Mouse (Mus musculus) neutrophil, adult 5-6 weeks (primary cell): ENCODE data around the gene Exosc9. TPM values are rescaled to one million over a fixed set of nuclear protein-coding genes. Genes with fewer than 3 reads are reported as not detected.
"Not testable (repeated sequence)": the region's sequence is repeated elsewhere in the genome, so short reads cannot be mapped to it uniquely, and the experiment has no call there.

ENCODE experiments used
- ATAC-seq: fragments of 151-379, 151-347 bp; 2 replicates; pipeline ENCODE4 v1.8.0; 2017; ENCODE audit warnings: mild to moderate bottlenecking, moderate TSS enrichment; ENCODE audit not compliant: insufficient number of reproducible peaks, poor library complexity, low FRiP score, severe bottlenecking; ENCODE audit errors: extremely low read depth
- total RNA-seq: library from RNA; stranded (forward); fragments of 200-1000 nt; gene quantifications from 2 replicates; pipeline ENCODE4 v1.2.3, GENCODE M21; 2017

Exosc9 gene
- total RNA-seq, 1 experiment from 2014 or later, result 46.1 TPM

DNA sequence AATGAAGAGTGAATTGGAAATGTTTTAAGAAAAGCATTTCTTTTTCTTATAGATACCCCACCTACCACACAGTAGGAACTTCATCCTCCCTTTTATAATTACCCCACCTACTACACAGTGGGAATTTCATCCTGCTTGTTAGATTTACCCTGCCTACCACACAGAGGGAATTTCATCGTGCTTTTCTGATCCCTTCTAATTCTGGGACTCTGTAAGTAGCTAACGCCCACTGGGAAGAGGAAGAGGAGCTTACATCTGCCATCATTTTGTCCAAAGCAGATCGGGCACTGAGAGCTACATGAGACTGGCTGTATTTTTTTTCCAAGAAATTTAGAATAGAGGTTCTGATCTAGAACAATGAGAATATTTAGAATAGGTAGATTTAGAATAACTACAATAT lies 7.4 kb upstream of the Exosc9 start:
- ATAC-seq, result no peak

DNA sequence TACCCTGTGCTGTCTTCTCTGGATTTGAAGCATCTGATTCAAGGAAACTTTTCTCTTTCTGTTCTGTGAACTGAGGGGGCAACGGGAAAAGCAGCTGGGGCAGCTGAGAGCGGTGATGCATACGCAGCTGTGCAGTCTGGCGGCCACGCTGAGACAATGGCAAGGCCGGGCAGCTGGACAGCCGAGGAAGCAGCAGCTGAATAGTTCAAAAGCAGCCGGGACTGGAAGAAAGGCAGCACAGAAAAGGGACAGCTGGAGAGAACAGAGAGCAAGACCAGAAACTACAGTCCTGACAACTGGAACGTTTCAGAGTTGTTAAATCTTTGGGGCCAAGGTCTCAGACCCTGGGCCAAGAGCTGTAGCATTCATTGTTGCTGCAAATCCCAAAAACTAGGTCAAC lies 1.1 kb upstream of the Exosc9 start:
- no peak for ATAC-seq

DNA sequence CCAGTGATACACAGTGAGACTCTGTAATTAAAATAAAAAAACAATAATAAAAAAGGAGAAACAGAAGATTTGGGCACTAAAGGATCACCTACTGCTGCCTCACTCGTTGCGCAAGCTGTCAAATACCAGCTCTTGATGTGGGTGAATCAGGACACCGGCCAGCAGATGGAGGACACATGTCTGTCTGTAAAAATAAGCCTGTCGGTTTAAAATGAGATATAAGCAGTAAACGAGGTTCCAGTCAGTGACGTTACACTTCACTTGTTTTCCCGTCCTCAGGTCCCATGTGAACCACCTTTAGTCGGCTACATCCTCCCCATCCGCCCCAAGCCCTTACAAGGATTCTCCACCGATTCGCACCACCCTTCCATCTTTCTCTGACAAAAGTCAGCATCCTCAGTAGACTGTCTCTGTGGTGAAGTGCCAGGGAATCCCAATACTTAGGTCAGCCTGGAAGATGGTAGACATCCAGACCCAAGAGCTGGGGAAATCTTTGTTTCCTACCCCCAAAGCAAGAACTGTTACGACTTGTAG lies 488 bp upstream of the Exosc9 start:
- ATAC-seq, result no peak

DNA sequence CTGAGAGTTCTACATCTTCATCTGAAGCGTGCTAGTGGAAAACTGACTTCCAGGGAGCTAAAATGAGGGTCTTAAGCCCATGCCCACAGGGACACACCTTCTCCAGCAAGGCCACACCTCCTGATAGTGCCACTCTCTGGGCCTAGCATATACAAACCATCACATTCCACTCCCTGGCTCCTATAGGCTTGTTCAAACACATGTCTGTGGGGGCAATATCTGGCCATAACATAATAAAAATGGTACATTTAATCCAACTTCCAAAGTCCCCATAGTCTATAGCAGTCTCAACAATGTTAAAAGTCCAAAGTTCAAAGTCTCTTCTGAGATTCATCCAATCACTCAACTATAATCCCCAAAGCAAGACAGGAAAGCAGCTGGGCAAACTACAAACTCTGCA lies 5.2 kb downstream of the Exosc9 start:
- ATAC-seq, result no peak

DNA sequence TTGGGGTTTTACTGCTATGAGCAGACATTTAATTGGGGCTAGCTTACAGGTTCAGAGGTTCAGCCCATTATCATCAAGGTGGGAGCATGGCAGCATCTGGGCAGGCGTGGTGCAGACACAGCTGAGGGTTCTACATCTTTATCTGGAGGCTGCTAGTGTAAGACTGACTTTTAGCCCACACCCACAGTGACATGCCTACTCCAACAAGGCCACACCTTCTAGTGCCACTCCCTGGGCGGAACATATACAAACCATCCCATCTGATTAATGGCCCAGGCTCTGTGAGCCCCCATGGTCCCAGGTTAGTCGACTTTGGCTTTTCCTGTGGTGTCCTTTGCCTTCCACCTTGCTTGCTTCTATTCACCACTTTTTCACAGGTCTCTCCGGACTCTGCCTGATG lies 7.2 kb downstream of the Exosc9 start:
- ATAC-seq, result no peak

DNA sequence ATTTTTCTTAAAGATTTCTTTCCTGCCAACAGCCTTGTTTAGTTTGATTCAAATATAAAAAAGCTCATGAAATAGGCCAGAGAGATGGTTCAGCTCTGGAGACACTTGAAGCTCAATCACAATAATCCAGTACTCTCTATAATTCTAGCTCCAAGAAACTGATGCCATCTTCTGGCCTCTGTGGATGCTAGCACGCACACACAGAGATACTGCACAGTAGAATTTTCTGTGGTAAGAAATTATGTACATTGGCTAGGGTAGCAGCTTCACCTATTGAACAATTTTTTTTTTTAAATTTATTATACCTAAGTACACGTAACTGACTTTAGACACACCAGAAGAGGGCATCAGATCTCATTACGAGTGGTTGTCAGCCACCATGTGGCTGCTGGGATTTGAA lies 11.3 kb downstream of the Exosc9 start:
- no peak for ATAC-seq

DNA sequence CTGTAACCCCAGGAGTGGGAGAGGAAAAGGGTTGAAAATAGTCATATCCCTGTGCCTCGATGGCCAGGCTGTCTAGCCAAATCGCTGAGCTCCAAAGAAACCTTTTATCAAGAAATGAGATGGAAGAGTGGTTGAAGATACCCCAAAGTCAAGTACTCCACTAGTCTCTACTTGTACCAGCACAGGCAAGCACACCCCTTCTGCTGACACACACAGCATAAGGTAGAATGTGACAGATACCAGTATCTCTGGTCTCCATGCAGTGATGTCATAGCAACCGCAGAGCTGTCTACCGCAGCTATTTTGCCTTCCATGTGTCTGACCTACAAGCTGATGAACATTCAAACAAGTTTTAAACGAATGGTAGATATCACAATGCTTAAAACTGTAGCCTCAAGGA lies 17.4 kb downstream of the Exosc9 start:
- ATAC-seq, result no peak

DNA sequence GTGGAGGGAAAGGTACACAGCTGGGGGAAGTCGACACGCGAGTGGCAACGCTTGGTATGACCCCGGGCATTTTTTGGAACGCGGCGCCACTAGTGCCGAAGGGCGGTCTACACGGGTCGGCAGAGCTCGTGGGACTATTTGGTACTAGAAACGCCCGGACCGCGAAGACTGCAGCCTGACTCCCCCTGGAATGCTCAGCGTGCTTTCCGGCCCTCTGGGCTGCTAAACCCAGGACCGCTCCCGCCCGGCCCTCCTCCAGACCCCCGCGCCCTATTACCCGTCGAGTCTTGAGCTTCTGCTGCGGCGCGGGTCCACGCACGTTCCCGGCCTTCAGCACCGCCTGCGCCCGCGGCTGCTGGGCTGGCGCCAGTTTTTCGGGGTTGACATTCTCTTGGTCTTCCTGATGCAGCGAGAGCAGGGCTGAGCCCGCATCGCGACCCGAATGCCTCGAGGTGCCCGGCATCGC lies 19.0 kb downstream of the Exosc9 start:
- no peak for ATAC-seq

DNA sequence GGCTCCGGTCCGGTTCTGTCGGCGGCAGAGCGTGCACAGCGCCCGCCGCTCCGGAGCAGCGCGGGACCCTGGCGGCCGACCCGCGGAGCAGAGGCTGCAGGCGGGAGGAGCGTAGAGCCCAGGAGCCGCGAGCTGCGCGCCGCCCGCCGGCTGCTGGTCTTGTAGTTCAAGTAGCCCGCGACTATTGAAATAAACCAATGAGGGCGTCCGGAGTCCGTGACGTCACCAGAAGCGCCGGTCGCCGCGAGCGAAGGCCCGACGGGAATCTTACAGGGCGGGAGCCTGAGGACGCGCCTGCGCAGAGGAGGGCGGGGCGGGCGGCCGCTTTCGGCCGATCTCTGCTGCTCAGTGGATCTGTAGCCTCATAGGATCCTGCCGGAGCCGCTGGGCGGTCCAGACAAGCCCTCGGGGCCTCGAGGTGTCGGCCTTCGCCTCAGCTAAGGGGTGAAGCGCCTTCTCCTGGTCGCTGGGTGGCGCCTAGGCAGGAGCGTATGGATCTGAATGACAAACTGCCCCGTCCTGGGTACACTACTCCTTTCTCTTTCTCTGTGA lies 19.5 kb downstream of the Exosc9 start, which contains the start of gene Ccna2:
Gene Ccna2 (minus strand): TSS at position 324 of the 552 bp plus-strand sequence.
- peak; percentile 96 for ATAC-seq

DNA sequence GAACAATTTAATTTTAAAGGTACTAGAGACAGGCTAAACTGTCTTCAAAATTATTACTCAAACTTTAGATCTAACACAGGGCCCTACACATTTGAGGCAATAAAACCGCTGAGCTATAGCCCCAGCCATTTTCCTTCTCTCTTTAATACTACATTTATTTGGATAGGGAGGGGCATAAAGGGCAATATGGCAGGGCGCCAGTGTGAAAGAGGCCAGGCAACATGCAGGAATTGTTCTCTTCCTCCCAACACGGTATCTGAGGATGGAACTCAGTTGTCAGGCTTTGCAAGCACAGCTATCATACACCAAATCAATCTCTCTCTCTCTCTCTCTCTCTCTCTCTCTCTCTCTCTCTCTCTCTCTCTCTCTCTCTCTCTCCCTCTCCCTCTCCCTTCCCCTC lies 46.4 kb downstream of the Exosc9 start:
- no peak for ATAC-seq

DNA sequence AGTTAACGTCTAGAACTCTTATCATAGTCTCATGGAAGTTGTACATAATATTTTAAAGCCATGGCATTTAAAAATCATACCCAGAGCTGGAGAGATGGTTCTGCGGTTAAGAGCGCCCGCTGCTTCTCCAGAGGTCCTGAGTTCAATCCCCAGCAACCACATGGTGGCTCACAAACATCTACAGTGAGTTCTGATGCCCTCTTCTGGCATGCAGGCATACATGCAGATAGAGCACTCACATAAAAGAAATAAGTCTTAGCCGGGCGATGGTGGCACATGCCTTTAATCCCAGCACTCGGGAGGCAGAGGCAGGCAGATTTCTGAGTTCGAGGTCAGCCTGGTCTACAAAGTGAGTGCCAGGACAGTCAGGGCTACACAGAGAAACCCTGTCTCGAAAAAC lies 47.4 kb downstream of the Exosc9 start:
- ATAC-seq, result not testable (repeated sequence)

DNA sequence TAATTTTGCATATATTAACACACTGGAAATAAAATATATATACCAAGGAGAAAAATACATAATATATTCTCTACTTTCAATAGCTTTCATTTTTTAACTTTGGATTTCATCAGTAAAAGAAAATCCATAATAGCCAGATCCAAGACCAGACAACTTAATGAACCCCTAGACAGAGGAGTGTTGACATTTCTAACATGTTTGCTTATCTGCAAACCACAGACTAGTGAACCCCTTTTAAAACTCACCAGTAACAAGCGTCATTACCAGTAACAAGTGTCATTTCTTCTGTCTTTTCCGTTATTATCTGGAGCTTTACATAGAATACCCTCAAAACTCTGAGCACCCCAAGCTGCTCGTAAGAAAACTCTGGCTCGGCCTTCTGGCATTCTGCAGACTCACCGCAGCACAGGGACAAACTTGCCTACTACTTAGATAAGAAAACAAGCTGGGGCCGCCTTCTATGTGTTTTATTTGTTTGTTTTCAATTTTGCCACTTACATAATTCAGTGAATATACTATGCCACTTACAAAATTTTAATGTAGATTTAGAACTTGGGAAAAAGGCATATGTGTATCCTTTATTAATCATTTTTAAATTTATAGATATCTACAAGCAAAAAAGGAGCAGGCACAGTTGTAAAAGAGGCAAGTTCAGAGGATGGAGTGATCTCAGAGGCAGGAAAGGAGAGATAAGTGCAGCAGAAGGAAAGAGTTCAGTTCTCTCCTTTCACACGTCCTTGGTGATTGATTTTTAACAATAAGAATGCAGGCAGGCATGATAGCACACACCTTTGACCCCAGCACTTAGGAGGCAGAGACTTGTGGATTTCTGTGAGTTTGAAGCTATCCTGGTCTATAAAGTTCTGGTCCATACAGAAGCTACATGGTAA lies 53.7 kb downstream of the Exosc9 start:
- ATAC-seq, result no peak

DNA sequence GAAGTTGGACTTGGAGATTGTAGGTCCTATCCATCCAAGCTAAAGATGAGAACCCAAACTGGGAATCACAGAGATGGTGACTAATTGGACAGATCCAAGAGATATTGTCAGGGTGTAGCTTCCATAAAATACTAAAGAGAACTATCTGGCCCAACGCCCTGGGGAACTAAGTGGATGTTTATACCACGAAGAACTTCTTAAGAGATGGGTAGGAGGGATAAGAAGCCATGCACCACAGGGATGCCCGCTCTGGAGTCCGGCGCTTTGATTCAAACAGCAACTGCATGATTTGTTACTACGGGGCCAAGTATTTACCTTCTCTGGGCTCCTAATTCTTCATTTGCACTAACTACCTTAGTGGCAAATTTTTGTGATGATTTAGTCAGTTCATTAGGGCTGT lies 60.3 kb downstream of the Exosc9 start:
- ATAC-seq, result no peak

DNA sequence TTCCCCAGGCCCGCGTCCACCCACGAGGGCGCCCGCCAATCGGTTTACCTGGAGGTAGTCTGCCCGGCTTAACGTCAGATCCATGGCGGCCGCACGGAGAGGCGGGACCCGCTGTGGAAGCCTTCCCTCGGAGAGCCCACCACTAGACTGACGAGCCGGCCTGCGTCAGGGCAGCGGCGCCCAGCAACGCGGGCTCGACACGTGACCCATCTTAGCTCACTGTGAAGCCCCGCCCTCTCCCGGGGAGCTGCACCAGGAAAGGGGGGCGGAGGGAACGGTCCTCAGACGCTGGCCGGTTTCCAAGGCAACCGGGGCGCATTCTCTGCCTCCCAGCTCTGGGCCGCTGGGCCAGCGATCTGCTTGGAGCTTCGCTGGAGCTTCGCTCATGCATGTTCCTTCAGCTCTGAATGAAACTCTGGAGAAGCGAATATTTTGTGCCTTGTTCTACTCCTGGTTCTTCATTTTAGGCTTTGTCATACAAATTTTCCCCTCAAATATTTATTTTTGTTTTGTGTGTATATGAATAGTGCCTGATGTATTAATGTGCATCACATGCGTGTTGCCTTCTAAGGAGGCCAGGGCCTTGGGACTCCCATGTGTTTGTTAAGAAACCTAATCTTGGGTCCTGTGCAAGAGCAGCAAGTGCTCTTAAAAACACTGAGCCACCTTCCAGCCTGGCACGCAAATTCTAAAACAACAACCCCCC lies 60.9 kb downstream of the Exosc9 start, which contains the start of gene Bbs7:
Gene Bbs7 (minus strand): TSS at position 276 of the 706 bp plus-strand sequence.
- 0 out of 2 replicates have a peak, but pooled peaks have one; percentile 44 for ATAC-seq

DNA sequence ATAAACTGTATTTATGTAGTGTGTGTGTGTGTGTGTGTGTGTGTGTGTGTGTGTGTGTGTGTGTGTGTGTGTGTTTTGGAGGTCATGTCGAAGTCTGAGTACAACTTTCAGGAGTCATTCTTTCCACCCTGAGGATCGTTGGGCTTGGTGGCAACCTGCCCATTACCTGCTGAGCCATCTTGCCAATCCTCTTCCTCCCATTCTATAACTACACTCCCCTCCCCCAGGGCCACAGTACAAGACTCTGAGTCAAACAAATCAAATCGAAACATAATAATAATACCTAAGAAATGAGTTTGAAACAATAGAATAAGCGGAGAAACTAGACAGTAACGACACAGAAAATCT lies 61.5 kb downstream of the Exosc9 start:
- ATAC-seq, result no peak

Other genes with a start within 250 kb of the Exosc9 start
- 44.0 and 51.9 TPM in 2 replicates for gene Anxa5, start 76.7 kb upstream of the Exosc9 start, total RNA-seq
- gene 1810062G17Rik, start 76.7 kb upstream of the Exosc9 start, total RNA-seq, result 1.6 and 2.2 TPM in 2 replicates
- gene Gm11549, start 30.8 kb upstream of the Exosc9 start, total RNA-seq, result not detected in 2 replicates
- 0.49 TPM in 1 of 2 replicates, not detected in the other for gene Ccna2, start 19.5 kb downstream of the Exosc9 start, total RNA-seq
- gene Bbs7, start 60.9 kb downstream of the Exosc9 start, total RNA-seq, result 0.37 and 1.2 TPM in 2 replicates
- 0.23 TPM in 1 of 2 replicates, not detected in the other for gene Trpc3, start 137.6 kb downstream of the Exosc9 start, total RNA-seq